Mouse (Mus musculus) left cerebral cortex, adult 8-10 months (tissue): ENCODE measurements around the gene Gm49373. TPM values are rescaled to one million over a fixed set of nuclear protein-coding genes. Genes with fewer than 3 reads are reported as not detected.
A peak's percentile ranks its signal among the peaks of the same experiment; 100 is the strongest.
"Not testable (repeated sequence)": the region's sequence is repeated elsewhere in the genome, so short reads cannot be mapped to it uniquely, and the experiment has no call there.

Source experiments
- DNase-seq, 2 experiments: peaks; one replicate each; pipeline ENCODE4 v3.0.0; 2022; ENCODE audit warnings: low spot score in 2 of 2
- total RNA-seq, 4 experiments: library from RNA; stranded (reverse); gene quantifications; 2 replicates each; pipeline ENCODE4 v1.2.4; 2022

Gm49373 gene
- total RNA-seq, 4 experiments from 2014 or later = 0.55 to 2.3 (median 1.8) TPM; not detected in 1

GRCm38 (mm10) chr9:21074173-21074572 is 1.3 kb upstream of the Gm49373 start:
- no peak for DNase-seq

- DNase-seq = no peak
These were observed 255 bp downstream of the Gm49373 start for GRCm38 (mm10) chr9:21072641-21073040.

GRCm38 (mm10) chr9:21067006-21067684 is 5.8 kb downstream of the Gm49373 start, which contains the start of gene Zglp1:
Zglp1 (minus strand) TSS chr9:21067093.
- DNase-seq = no peak

- peak in 1 of 2 experiments; percentile 89 for DNase-seq
These were observed 10.0 kb downstream of the Gm49373 start for GRCm38 (mm10) chr9:21062928-21063327.

- no peak for DNase-seq
These were observed 21.3 kb downstream of the Gm49373 start for GRCm38 (mm10) chr9:21051578-21051977.

GRCm38 (mm10) chr9:21045235-21045634 is 27.7 kb downstream of the Gm49373 start:
- no peak for DNase-seq

GRCm38 (mm10) chr9:21044785-21045184 is 28.1 kb downstream of the Gm49373 start:
- DNase-seq = not testable (repeated sequence)

- no peak for DNase-seq
These were observed 29.3 kb downstream of the Gm49373 start for GRCm38 (mm10) chr9:21043563-21043962.

DNA sequence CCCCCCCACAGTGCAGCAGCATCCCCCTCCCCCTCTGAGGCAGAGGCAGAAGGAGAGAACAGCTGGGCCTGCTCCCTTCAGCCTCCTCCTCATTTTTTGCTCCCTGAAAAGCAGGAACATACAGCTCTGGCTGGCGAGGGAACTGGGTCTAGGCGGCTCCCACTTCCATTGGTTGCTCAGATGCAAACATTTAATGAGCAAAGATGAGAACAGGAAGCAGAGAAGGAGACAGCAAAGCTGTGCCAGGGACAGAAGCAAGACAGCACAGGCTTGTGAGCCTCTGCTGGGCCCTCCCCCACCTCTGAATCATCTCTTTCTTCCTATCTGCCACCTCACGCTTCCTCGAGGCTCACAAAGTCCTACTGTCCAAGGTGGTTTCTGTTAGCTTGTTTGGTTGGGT is 31.6 kb downstream of the Gm49373 start:
- DNase-seq = peak; percentile 50 to 91

DNA sequence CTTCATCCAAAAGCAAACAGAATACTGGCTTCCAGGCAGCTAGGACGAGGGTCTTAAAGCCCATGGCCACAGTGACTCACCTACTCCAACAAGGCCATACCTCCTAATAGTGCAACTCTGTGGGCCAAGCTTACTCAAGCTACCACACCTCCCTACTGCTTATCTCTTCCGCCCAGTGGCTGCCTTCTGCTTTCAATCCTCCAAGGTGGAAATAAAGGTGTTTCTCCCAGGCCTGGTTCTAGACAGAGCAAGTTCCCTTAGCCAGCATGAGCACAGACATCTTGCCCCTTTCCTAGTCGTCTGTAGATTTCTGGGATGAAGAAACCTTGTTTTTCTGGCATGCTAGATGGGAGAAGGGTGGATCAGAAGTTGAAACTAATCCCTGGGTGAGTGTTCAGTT is 33.1 kb downstream of the Gm49373 start:
- no peak for DNase-seq

DNA sequence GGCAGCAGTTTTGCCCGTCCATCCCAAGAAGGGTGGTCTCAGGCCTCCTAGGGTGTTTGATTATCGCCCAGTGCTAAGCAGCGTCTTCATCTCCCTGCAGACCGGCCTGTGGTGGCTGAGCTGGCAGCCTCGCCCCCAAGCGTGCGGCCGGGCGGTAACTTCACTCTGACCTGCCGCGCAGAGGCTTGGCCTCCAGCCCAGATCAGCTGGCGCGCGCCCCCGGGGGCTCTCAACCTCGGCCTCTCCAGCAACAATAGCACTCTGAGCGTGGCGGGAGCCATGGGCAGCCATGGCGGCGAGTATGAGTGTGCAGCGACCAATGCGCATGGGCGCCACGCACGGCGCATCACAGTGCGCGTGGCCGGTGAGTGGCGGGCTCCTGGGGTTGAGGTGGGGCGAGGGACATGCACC is 35.4 kb downstream of the Gm49373 start:
- peak; percentile 35 to 52 for DNase-seq

DNA sequence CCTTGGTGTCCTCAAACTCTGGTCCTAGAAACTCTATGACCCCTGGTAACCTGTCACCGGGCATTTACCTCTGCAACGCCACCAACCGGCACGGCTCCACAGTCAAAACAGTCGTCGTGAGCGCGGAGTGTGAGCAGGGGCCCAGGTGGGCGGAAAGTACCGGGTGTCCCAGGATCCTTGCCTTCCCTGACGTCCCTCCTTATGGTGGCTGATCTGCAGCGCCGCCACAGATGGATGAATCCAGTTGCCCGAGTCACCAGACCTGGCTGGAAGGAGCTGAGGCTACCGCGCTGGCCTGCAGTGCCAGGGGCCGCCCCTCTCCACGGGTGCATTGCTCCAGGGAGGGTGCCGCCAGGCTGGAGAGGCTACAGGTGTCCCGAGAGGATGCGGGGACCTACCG is 36.2 kb downstream of the Gm49373 start:
- peak in 1 of 2 experiments; percentile 18 for DNase-seq

- DNase-seq = no peak
These were observed 36.7 kb downstream of the Gm49373 start for GRCm38 (mm10) chr9:21036161-21036560.

GRCm38 (mm10) chr9:21035586-21035985 is 37.3 kb downstream of the Gm49373 start:
- DNase-seq = no peak

DNA sequence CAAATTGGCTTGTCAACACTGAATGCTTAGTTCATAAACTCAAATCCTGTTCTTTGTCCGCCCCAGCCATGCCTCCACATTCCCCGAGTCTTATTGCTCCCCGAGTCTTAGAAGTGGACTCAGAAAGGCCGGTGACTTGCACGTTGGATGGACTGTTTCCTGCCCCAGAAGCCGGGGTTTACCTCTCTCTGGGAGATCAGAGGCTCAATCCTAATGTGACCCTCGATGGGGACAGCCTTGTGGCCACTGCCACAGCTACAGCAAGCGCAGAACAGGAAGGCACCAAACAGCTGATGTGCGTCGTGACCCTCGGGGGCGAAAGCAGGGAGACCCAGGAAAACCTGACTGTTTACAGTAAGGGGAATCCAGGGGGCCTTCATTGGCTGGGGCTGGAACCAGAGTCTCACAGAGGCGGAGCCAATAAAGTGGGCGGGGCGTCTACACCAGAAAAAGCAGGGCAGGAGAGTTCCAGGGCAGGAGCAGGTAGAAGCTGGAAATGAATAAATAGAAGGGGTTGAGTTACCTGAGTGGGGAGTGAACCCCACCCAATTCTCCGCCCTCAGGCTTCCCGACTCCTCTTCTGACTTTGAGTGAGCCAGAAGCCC is 38.3 kb downstream of the Gm49373 start:
- no peak for DNase-seq

GRCm38 (mm10) chr9:21033136-21033535 is 39.8 kb downstream of the Gm49373 start:
- DNase-seq = peak; percentile 59 to 70

GRCm38 (mm10) chr9:21032491-21032890 is 40.4 kb downstream of the Gm49373 start:
- DNase-seq = no peak

DNA sequence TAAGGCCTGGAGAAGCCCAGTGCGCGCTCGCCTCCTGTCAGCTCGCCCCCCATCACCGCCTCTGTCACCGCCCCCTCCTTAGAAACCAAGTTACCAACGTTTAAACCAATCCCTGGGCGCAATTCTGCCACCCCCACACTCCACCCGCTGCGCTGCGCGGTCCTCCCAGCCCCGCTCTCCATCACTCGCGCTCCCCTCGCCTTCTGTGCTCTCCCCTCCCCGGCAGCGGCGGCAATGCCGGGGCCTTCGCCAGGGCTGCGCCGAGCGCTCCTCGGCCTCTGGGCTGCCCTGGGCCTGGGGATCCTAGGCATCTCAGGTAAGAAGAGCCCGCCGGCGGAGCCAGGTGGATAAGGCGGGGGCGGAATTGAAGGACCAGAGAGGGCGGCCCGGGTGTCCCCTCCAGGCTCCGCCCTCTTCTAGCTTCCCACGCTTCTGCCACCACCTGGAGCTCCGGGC is 41.0 kb downstream of the Gm49373 start, which contains the start of gene Icam5:
Gene Icam5 (plus strand): TSS at position 178 of the 456 bp plus-strand sequence.
- DNase-seq = peak in 1 of 2 experiments; percentile 87

DNA sequence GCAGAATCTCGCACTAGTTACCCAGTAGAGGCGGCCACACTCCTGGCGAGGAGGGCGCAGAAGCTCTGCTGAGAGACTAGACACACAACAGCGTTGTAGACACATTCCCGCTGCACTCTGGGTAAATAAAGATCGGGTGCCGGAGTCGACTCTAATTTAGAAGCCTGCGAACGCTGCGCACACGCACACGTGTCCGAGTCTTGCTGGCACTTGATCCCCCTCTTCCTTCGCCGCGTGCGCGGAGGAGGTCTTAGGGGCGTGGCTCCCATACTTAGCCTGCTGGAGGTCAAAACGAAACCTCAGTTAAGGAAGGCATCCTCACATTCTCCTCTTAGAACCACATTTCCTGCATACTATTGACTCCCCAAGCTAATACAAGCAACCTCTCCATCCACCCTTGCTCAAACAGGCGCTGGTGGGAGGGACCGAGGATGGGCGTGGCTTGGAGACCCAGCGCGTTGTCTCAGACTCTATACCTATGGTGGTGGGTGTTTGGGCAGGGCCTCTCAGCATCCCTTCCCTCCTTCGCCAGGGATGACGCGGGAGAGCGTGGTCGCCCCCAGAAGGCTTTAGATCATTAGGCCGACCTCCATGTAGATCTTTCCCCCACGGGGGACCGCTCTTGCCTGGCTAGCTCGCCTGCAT is 41.5 kb downstream of the Gm49373 start:
- DNase-seq = peak; percentile 76 to 87

- peak; percentile 64 to 76 for DNase-seq
These were observed 42.1 kb downstream of the Gm49373 start for GRCm38 (mm10) chr9:21030781-21031250.

GRCm38 (mm10) chr9:21030055-21030600 is 42.8 kb downstream of the Gm49373 start:
- DNase-seq = no peak
